Mouse (Mus musculus) spleen, adult 2 months (tissue): Measurements from ENCODE around the gene Rad1.

ENCODE experiments used
- CTCF ChIP-seq: fragments of 200-500 bp; IDR thresholded peaks from 2 replicates; pipeline ENCODE4 v1.5.1; 2011; ENCODE audit warnings: mild to moderate bottlenecking, inconsistent platforms; ENCODE audit not compliant: insufficient read depth, insufficient read length, insufficient replicate concordance; ENCODE audit errors: extremely low read depth
- POLR2A ChIP-seq: fragments of 200-500 bp; IDR thresholded peaks from 2 replicates; pipeline ENCODE4 v1.6.1; 2011; ENCODE audit warnings: low read depth, low read length, inconsistent platforms

- no peak for TF ChIP-seq CTCF
- TF ChIP-seq POLR2A, result no peak
Observed at GRCm38 (mm10) chr15:10463555-10463954, 22.3 kb upstream of the Rad1 start.
